Mouse (Mus musculus) layer of hippocampus, adult 9-11 months (tissue): ENCODE results near the gene Ptbp1.

Experiments used
- DNase-seq: peaks from one replicate; pipeline ENCODE4 v3.0.0; 2022

The Ptbp1 gene

DNA sequence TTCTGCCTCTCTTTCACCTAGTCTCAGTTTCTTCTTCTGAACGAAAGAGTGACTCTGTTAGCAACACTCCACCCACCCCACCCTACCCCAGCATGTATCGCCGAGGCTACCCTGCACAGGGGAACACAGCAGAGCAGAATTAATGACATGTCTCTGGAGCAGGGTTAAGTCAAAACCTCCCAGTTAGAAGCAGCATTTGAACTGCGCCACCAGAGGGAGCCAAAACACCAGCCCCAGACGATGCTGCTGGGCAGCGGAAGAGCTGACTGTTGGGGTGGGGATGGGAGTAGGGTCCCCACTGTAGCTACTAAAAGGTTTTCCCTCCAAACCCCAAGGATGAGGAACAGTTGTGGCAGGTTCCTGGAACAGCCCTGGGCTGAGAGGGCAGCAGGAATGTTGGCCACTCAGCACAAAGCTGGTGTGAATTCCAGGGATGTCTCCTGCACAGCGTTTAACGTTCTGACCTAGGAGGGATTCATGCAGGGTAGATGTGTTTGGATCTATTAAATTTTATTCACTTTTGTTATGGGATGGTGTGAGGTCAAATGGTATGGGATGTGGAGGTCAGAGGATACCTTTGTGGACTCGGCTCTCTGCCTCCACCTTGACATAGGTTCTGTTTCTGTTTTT lies 19.3 kb upstream of the Ptbp1 start:
- no peak for DNase-seq

DNA sequence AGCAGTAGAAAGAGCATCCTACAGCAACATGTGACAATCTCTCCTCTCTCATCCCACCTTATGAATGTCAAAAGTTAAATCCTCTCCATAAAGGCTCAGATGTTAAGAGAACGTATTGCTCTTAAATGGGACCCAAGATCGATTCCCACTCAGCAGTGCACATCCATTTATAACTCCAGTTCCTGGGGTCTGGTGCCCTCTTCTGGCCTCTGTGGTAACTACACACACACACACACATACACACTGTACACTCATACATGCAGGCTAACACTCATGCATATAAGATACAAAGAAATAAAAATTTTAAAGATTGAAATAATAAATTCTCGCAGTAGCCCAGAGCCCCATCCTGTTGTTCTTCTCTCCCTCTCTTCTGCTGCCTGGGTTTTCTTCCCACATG lies 17.3 kb upstream of the Ptbp1 start:
- no peak for DNase-seq

DNA sequence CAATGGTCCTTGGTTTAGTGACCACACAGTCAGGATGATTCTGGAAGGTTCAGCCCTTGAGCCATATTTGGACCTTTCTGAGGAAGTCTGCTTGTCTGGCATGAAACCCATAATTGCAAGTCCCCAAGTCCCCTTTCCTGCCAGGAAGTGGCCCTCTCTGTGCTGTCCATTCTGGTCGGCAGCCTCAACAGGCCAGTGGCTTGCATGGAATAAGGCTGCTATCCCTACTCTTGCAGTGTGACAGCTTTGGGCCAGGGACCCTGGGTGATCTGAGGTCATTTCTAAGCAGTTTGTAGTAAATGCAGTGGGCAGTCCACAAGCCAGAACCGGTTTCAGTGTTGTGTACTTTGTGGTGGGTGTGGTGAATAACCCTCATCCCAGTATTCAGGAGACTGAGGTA lies 16.1 kb upstream of the Ptbp1 start:
- no peak for DNase-seq

DNA sequence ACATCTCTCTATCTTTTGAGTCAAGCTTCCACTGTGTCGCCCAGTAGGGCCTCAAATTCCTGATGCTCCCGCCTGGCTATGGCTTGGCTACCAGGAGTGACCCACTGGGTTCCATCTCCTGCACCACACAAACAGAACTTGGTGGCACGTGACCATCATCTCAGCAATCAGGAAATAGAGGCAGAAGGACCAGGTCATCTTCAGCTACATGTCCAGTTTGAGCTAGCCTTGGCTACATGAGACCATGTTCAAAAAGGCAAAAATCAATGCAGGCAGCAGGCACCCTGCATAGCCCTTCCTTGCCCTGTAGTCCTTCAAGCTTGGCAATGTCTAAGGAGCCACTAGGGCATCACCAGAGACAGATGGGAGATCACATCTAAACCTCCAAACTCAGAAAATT lies 14.1 kb upstream of the Ptbp1 start:
- no peak for DNase-seq

DNA sequence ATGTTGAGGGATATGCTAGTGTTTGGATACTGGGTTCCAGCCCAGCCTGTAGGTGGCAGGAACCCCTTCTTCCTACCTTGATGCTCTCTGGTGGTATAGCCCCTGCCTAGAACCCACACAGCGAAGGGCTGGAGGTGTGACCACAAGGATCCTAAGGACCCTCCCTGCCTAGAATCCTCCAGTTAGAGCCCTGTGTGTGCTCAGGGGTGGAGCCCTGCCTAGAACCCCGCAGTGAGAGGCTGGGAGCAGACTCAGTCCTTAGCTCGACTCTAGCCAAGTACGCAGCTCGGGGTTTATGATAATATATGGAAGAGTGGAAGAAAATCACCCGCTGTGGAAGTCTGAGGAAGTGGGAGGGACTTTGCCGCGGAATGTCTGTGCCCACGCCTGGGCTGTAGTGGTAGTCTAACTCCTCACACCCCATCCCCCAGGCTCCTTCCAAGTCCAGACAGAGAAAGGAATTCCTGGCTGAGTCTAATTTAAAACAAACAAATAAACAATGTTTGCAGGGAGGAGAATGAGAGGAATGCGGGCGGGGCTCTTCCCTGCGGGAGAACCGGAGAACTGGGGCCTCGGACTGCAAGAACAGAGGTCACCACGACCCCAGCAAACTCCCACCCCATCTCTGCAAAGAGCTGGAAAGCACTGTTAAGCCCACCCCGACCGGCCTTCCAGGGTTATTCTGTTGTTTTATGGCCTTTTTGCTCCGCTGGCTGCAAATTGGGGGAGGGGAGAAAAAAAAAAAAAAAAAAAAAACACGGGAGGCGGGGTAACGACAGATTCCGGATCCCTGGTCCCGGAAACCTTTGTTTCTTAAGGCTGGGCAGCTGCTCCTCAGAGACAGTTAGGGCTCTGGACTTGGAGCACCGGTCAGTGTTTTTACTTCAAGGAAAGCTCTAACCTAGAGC lies 13.3 kb upstream of the Ptbp1 start:
- DNase-seq = peak; percentile 84

DNA sequence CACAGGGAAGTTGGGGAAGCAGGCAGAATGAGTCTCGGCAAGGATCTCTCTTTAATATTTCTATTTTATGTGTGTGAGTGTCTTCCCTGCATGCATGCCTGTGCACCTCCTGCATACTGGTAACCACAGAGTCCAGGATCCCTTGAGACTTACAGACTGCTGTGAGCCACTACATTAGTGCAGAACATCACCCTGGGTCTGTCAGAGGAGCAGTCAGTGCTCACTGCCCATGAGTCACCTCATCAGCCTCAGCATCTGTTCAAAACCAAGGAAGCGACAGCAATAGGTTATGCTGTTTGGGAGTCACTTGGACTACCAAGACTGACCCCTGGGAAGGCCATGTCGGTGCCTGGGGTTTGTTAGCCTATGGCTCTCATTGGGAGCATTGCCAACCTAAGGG lies 11.9 kb upstream of the Ptbp1 start:
- DNase-seq = no peak

GRCm38 (mm10) chr10:79843476-79843875 lies 10.8 kb upstream of the Ptbp1 start:
- DNase-seq = no peak

DNA sequence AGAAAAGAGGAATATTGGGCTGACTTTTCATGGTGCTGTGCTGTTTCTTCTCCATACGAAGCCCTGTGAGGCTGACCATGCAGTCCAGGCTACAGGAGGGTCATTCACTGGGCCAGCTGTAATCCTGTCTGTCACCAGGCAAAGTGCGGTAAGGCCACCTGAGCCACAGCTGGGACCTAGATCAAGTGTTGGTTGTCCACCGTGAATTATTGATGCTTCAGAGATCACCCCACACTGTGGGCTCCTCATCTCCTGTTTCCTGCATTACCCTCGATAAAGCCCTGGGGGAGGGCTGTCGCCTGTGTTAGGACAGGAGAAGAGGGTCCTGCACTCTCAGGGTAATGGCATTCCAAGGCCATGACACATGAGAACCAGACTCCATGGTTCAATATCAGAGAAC lies 7.7 kb upstream of the Ptbp1 start:
- no peak for DNase-seq

DNA sequence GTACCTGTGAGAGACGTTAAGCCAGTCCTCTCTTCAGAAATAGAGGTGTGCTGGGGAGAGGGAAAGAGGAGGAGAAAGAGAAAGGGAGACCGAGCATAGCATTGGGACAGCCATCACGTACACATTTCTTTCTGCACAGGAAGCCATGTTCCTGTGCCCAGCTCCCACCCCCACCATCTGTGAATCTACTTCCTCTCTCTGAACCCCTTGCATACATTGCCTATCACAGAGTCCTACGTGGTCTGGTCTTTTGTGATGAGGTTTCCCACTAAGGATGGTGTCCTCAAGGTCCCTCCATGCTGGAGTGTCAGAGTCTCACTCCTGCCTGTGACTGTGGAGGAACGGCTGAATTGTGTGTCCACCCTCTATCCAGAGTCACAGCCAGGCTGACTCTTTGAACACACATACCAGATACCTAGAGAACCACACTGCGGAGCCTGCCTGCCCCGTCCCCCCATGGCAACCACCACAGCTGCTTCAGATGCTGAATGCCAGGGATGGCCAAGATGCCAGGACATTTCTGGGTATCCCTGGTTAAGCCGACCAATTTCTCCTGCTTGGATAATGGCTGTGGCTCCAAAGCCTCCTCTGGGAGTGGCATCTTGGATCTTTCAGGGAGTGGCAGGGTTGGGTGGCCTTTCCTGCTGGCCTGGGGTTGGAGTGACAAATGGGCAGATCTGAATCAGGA lies 4.1 kb upstream of the Ptbp1 start:
- DNase-seq = no peak

DNA sequence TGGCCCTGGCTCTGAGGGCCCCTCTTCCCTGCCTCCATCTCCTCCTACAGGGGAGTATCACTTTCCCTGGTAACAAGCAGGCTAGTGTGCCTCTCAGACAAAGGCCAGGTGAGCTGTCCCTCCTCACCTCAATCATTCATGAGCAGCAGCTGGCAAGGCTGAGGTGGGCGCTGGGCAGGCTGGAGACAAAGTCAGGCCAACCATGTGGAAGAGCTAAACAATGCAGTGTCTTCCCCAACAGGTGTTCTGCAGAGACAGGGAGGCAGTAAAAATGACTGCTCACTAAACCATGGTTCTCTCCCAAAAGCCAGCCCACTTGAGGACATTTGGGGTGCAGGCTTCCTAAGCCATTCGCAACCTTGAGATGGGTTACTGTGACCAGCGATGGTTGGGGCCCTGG lies 2.6 kb upstream of the Ptbp1 start:
- no peak for DNase-seq

- no peak for DNase-seq
Observed at GRCm38 (mm10) chr10:79852107-79852789, 2.0 kb upstream of the Ptbp1 start.

- no peak for DNase-seq
Observed at GRCm38 (mm10) chr10:79852827-79853226, 1.4 kb upstream of the Ptbp1 start.

DNA sequence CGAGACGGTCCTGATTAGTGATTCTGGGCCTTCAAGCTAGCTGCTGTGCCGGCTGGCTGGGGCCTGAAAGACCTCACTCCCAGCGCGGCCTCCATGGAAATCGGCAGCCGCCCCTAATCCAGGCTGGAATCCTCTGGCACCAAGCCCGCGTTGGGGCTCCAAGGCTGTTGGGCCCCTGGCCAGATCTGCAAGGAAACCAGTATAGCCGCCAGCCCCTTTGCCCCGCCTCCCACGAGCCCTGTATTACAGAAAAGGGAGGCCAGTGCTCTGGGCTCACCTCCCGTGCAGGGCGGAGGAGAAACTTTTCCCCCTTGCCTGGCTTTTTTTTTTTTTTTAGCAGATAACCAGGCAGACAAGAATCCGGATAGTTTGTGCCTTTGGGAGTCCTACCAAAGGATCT lies 835 bp upstream of the Ptbp1 start:
- DNase-seq = peak; percentile 84

DNA sequence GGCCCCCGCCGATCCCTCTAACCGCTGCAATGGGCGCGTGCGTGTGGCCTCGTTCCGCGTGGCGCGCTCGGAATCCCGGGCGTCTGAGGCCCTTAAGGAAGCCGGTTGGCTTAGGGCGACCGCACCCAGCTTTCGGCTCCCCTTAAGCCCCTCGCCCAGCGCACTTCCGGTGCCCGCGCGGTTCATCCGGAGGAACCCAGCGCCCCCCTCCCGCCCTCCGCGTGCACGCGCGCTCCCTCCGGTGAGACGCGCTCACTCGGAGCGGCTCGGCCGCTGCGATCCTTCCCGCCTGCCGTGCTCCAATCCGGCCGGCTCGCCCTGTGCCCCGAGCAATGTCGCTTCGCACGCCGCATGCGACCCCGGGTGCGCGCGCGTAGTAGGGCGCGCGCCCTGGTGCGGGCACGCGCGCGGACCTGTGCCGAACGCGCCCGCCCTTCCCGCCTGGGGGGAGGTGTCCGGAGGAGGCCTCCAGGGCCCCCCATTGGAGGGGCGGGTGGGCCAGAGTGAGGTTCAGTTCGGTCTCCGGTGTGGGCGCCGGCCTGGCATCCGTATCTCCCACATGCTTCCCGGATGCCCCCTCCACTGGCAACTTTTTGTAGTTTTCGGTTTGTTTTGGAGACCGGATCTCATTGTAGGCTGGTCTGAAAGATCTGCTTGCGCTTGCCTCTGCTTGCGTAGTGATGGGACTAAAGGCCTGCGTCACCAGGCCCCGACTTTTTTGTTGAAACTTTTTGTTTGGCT lies 744 bp downstream of the Ptbp1 start:
- no peak for DNase-seq

GRCm38 (mm10) chr10:79855558-79856184 lies 1.4 kb downstream of the Ptbp1 start:
- no peak for DNase-seq

DNA sequence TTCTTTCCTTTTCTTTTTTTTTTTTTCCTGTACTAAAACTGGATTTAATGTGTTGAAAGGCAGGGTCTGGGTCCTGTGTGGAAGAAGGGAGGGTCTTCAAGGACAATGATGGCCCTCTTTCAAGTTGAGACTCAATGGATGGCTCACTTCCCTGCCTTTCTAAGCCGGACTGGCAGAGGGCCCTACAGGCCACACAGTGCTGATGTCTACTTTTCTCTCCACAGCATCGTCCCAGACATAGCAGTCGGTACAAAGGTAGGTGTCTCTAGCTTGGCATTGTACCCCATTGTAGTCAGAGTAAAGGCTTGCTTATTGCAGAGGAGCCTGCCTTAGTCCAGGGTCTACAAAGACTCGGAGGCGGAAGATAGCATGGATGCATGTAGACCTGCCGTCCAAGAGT lies 2.1 kb downstream of the Ptbp1 start:
- DNase-seq = no peak

DNA sequence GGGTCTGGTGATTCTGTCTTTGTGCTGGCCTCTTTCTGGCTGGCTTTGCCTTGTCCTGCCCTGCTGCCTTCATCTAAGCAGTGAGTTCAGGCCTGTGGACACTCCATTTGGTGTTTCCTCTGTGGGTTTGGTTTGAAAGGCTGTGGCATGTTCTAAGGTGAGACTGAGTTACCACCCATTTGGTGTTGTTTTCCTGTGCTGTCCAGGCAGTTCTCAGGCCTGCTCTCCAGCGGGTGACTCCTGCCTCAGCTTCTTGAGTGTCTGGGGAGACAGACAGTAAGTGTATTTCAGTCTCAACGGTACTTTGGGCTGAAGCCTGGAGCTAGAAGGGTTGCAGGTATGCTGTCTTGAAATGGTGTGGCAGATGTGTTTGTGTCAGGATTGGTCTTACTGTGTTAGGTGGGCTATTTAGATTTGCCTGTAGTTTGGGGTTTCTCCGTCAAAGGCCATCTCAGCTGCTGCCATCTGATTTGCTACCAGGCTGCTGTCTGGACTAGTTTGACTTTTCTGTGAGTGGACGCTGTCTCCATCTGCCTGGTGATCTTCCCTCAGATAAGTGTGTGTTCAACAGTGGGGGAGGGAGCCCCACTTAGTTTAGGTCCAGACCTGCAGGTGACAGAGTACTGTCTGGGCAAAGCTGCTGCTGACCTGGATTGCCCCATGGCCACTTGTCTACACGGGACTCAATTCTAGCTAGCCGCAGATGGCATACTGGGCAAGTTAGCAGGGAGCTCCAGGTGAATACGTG lies 2.7 kb downstream of the Ptbp1 start:
- no peak for DNase-seq

GRCm38 (mm10) chr10:79857452-79857811 lies 3.2 kb downstream of the Ptbp1 start:
- peak; percentile 77 for DNase-seq

- no peak for DNase-seq
Observed at GRCm38 (mm10) chr10:79857894-79858293, 3.7 kb downstream of the Ptbp1 start.

DNA sequence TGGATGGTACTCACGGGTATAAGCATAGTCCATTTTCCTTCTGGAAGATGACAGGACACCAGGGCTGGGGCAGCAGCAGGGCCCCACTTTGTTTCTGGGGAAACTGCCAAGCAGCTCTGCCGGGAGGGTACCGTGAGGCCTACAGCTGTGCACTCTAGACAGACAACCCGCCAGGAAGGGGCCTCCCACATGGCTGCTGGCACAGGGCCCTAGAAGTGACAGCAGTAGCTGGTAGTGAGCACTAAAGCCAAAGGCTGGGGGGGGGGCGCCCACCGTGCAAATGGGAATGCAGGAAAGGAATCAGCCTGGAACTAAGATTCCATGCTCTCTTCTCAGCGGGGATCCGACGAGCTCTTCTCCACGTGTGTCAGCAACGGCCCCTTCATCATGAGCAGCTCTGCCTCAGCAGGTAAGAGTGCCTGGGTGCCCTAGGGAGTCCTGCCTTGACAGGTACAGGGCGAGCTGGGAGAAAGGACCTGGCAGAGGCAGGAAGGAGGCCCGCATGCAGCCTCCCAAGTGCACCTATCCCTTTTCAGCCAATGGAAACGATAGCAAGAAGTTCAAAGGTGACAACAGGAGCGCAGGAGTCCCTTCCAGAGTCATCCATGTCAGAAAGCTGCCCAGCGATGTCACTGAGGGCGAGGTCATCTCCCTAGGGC lies 4.3 kb downstream of the Ptbp1 start:
- DNase-seq = peak; percentile 85

DNA sequence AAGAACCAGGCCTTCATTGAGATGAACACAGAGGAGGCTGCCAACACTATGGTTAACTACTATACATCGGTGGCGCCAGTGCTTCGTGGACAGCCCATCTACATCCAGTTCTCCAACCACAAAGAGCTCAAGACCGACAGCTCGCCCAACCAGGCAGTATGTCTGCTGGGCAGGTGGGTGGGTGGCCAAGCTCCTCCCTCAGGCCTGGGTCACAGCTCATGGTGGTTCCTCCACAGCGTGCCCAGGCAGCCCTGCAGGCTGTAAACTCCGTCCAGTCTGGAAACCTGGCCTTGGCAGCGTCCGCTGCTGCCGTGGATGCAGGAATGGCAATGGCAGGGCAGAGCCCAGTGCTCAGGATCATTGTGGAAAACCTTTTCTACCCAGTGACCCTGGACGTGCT lies 4.9 kb downstream of the Ptbp1 start:
- DNase-seq = no peak
